Mouse (Mus musculus): Measurements from ENCODE around the gene Imp4. TPM values are rescaled to one million over a fixed set of nuclear protein-coding genes. Genes with fewer than 3 reads are reported as not detected.

The Imp4 gene
- polyA plus RNA-seq, 1 experiment = 45.3 TPM

- H3K4me1 ChIP-seq (ENCODE audit: control insufficient read depth, insufficient read depth, low read length) = no peaks in the 10 kb centered on the region; the same call in 1 of the 2 replicates
- H3K4me3 ChIP-seq (replicated peaks; ENCODE audit: extremely low read depth, low read depth, low read length) = no peak overlapping the region
- WGBS = 28% methylated on average over 11 of the region's 11 CpGs
- TF ChIP-seq POLR2A (IDR thresholded peaks at IDR 0.05; ENCODE audit: borderline replicate concordance, extremely low read depth, low read depth, low read length) = no peak
- no peak for DNase-seq
Observed at GRCm38 (mm10) chr1:34478891-34479655, 39.4 kb downstream of the Imp4 start.

- Histone ChIP-seq H3K4me1 (ENCODE audit: control insufficient read depth, insufficient read depth, low read length) (no peaks in the 10 kb centered on the region; the same call in 1 of the 2 replicates), H3K4me3 (replicated peaks; ENCODE audit: extremely low read depth, low read depth, low read length) (no peak overlapping the region)
- WGBS = 29% methylated on average over 5 of the region's 5 CpGs
- no peak for DNase-seq
- no peak for TF ChIP-seq CTCF (IDR thresholded peaks at IDR 0.05; ENCODE audit: insufficient read depth, low read length)
- TF ChIP-seq POLR2A (IDR thresholded peaks at IDR 0.05; ENCODE audit: borderline replicate concordance, extremely low read depth, low read depth, low read length) = no peak
Observed at GRCm38 (mm10) chr1:34480801-34481200, 41.1 kb downstream of the Imp4 start.

GRCm38 (mm10) chr1:34481920-34482669, 42.4 kb downstream of the Imp4 start:
- 29% methylated on average over 5 of the region's 5 CpGs for WGBS

GRCm38 (mm10) chr1:34484470-34484869, 44.8 kb downstream of the Imp4 start:
- no peaks in the 10 kb centered on the region for H3K4me1 ChIP-seq (ENCODE audit: control insufficient read depth, insufficient read depth, low read length)
- DNase-seq = no peak
- TF ChIP-seq POLR2A (IDR thresholded peaks at IDR 0.05; ENCODE audit: borderline replicate concordance, extremely low read depth, low read depth, low read length) (no peak), CTCF (IDR thresholded peaks at IDR 0.05; ENCODE audit: insufficient read depth, low read length) (no peak)
- H3K4me3 ChIP-seq (replicated peaks; ENCODE audit: extremely low read depth, low read depth, low read length) = no peak overlapping the region
- WGBS = 55% methylated on average over 10 of the region's 10 CpGs

More at GRCm38 (mm10) chr1:34481920-34482669, 42.4 kb downstream of the Imp4 start:
- Histone ChIP-seq H3K4me3 (replicated peaks; ENCODE audit: extremely low read depth, low read depth, low read length) (no peak overlapping the region), H3K4me1 (ENCODE audit: control insufficient read depth, insufficient read depth, low read length) (no peaks in the 10 kb centered on the region; the same call in 1 of the 2 replicates)
- TF ChIP-seq CTCF (IDR thresholded peaks at IDR 0.05; ENCODE audit: insufficient read depth, low read length) (no peak), POLR2A (IDR thresholded peaks at IDR 0.05; ENCODE audit: borderline replicate concordance, extremely low read depth, low read depth, low read length) (no peak)
- DNase-seq = no peak

- DNase-seq = peak; percentile 43
- 6% methylated on average over 25 of the region's 25 CpGs for WGBS
- peak overlapping the region; percentile 55 for H3K4me3 ChIP-seq (replicated peaks; ENCODE audit: extremely low read depth, low read depth, low read length)
- TF ChIP-seq CTCF (IDR thresholded peaks at IDR 0.05; ENCODE audit: insufficient read depth, low read length) (peak; percentile 74), POLR2A (IDR thresholded peaks at IDR 0.05; ENCODE audit: borderline replicate concordance, extremely low read depth, low read depth, low read length) (no peak)
- no peaks in the 10 kb centered on the region for H3K4me1 ChIP-seq (ENCODE audit: control insufficient read depth, insufficient read depth, low read length)
Observed at GRCm38 (mm10) chr1:34485461-34486188, 46.0 kb downstream of the Imp4 start.

GRCm38 (mm10) chr1:34487383-34487782, 47.7 kb downstream of the Imp4 start:
- Histone ChIP-seq H3K4me3 (replicated peaks; ENCODE audit: extremely low read depth, low read depth, low read length) (no peak overlapping the region), H3K4me1 (ENCODE audit: control insufficient read depth, insufficient read depth, low read length) (no peaks in the 10 kb centered on the region)
- DNase-seq = no peak
- TF ChIP-seq POLR2A (IDR thresholded peaks at IDR 0.05; ENCODE audit: borderline replicate concordance, extremely low read depth, low read depth, low read length) = no peak
- no peak for TF ChIP-seq CTCF (IDR thresholded peaks at IDR 0.05; ENCODE audit: insufficient read depth, low read length)
- WGBS = 90% methylated on average over 3 of the region's 3 CpGs

GRCm38 (mm10) chr1:34489852-34490541, 50.3 kb downstream of the Imp4 start:
- WGBS = 81% methylated on average over 6 of the region's 6 CpGs
- TF ChIP-seq CTCF (IDR thresholded peaks at IDR 0.05; ENCODE audit: insufficient read depth, low read length) (no peak), POLR2A (IDR thresholded peaks at IDR 0.05; ENCODE audit: borderline replicate concordance, extremely low read depth, low read depth, low read length) (no peak)
- no peaks in the 10 kb centered on the region for H3K4me1 ChIP-seq (ENCODE audit: control insufficient read depth, insufficient read depth, low read length)
- H3K4me3 ChIP-seq (replicated peaks; ENCODE audit: extremely low read depth, low read depth, low read length) = no peak overlapping the region
- DNase-seq = no peak

GRCm38 (mm10) chr1:34491480-34491879, 51.8 kb downstream of the Imp4 start:
- Histone ChIP-seq H3K4me3 (replicated peaks; ENCODE audit: extremely low read depth, low read depth, low read length) (no peak overlapping the region), H3K4me1 (ENCODE audit: control insufficient read depth, insufficient read depth, low read length) (no peaks in the 10 kb centered on the region)
- 68% methylated on average over 4 of the region's 4 CpGs for WGBS
- TF ChIP-seq POLR2A (IDR thresholded peaks at IDR 0.05; ENCODE audit: borderline replicate concordance, extremely low read depth, low read depth, low read length) = no peak
- no peak for TF ChIP-seq CTCF (IDR thresholded peaks at IDR 0.05; ENCODE audit: insufficient read depth, low read length)
- no peak for DNase-seq

Other genes starting within 250 kb of the Imp4 start
- gene Ccdc115, start 179 bp upstream of the Imp4 start, polyA plus RNA-seq (2012; rRNA removed) = 21.8 and 21.9 TPM in 2 replicates
- gene Ptpn18, start 19.9 kb downstream of the Imp4 start, polyA plus RNA-seq (2012; rRNA removed) = 95.1 and 177 TPM in 2 replicates
- 0.14 TPM in 1 of 2 replicates, not detected in the other for gene Prss39, start 58.6 kb downstream of the Imp4 start, polyA plus RNA-seq (2012; rRNA removed)
- gene Cfc1, start 95.8 kb downstream of the Imp4 start, polyA plus RNA-seq (2012; rRNA removed) = not detected in 2 replicates
- gene Prss40, start 121.1 kb downstream of the Imp4 start, polyA plus RNA-seq (2012; rRNA removed) = not detected in 2 replicates
- not detected in 2 replicates for gene Amer3, start 139.8 kb downstream of the Imp4 start, polyA plus RNA-seq (2012; rRNA removed)